Mouse (Mus musculus): ENCODE measurements around the gene Sgo1. TPM values are rescaled to one million over a fixed set of nuclear protein-coding genes. Genes with fewer than 3 reads are reported as not detected.
"Not testable (repeated sequence)": the region's sequence is repeated elsewhere in the genome, so short reads cannot be mapped to it uniquely, and the experiment has no call there.

The Sgo1 gene
- total RNA-seq (2022): under 1 TPM in 2 of 4 experiments, not detected in 2; 0.25 to 0.41 TPM

DNA sequence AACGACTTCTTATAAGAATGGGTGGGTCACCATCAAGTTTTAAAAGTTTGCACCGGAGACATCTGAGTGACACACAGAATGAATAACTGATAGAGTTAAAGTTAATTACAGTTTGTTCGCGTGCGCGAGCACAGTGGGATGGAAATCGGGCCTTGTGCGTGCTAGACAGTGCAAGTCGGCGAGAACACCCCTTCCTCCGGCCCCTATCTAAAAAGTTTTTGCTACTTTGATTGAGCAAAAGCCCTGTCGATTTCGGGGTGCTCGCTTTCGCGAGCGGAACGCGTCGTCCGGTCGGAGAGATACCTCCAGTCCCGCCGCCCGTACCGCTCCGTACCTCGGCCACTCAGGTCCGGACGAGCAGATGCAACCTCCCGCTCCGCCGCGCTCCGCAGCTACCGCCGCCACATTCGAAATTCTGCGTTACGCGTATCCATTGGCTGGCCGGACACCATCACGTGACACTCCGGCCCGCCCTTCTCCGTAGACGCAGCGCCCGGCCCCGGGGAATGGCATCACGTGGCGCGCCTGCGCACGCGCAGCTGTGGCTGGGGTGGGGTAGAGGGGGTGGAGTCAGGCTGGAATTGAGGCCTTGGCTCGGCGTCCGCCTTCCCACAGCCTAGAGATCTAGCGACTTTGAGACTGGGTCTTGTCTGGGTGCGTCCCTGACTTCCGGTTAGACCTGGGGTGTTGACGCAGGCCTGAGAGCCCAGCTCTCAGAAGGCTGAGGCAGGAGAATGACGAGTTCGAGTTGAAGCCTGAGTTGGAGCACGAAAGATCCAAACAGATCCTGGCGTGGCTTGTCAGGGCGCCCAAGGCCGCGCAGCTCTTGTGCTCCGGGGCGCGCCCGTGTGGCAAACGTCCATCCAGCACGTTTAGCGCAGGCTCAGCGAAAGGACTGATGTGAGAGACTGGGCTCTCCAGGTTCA, at the start of gene Sgo1:
Gene Sgo1, minus strand, starts transcription at position 457 of the 926 bp plus-strand sequence.
- DNase-seq (ENCODE audit: low spot score in 2 of 2): peak; percentile 92 to 94

- not testable (repeated sequence) for DNase-seq (ENCODE audit: low spot score in 2 of 2)
Measured at GRCm38 (mm10) chr17:53718916-53719315, 29.8 kb upstream of the Sgo1 start.

- DNase-seq (ENCODE audit: low spot score in 2 of 2): no peak
Measured at GRCm38 (mm10) chr17:53718474-53718873, 29.3 kb upstream of the Sgo1 start.

- not testable (repeated sequence) for DNase-seq (ENCODE audit: low spot score in 2 of 2)
Measured at GRCm38 (mm10) chr17:53715161-53715560, 26.0 kb upstream of the Sgo1 start.

- DNase-seq (ENCODE audit: low spot score in 2 of 2): no peak
Measured at GRCm38 (mm10) chr17:53714453-53714852, 25.3 kb upstream of the Sgo1 start.

DNA sequence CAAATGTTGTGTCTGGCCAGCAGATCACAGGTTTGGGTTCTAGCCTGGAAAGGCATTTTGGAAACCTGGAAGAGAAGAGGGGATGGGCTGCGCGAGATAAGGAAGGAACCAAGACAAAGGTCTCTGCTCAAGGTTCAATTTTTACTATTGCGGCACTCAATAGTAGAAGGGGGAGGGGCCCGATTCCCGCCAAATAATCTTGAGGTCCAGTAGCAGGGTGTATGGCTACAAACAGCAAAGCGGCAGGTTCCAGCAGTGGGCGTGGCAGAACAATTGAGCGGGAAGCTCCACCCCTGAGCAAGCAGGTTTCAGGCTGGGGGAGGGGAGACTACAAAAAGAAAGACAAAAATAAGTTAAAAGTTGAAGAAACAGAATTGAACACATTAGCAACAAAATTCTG, 8.4 kb upstream of the Sgo1 start:
- DNase-seq (ENCODE audit: low spot score in 2 of 2): not testable (repeated sequence)

DNA sequence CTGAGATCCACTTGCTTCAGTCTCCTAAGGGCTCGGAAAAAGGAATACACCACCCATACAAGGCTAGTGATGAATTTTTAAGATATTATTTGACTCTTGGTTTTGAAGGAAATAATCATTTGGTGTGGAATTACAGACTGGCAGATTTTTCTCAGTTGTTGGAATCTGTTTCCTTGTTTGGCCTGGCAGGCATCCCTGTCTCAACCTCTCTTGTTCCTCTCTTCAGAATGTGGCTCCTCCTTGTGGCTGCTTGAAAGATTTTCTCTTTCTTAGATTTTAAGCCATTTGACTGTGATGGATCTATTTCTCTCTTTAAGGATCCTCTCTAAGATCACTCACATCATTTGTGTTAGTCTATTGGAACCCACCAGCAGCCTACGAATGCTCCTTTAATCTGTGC, 4.9 kb upstream of the Sgo1 start:
- no peak for DNase-seq (ENCODE audit: low spot score in 2 of 2)

- DNase-seq (ENCODE audit: low spot score in 2 of 2): no peak
Measured at GRCm38 (mm10) chr17:53689946-53690345, 813 bp upstream of the Sgo1 start.

DNA sequence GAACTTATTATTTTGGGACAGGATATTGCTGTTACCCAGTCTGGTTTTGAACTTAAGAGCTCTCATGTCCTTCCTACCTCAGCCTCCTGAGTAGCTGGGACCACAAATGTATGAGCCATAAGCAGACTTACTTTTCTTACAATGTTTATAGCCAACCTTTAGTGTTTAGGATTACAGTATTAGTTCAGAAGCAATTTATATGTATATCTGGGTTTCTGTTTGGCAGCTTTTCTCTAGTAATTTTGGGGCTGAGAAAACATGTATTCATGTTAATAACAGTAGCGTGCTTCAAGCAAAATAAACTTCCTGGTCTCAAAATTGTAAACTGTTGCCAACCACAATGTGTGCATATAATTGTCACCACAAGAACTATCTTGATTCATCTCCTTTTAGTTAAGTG, 812 bp downstream of the Sgo1 start:
- DNase-seq (ENCODE audit: low spot score in 2 of 2): no peak

- peak; percentile 47 to 60 for DNase-seq (ENCODE audit: low spot score in 2 of 2)
Measured at GRCm38 (mm10) chr17:53678716-53679115, 10.4 kb downstream of the Sgo1 start.

GRCm38 (mm10) chr17:53670453-53670852, 18.7 kb downstream of the Sgo1 start:
- no peak for DNase-seq (ENCODE audit: low spot score in 2 of 2)

GRCm38 (mm10) chr17:53664703-53665382, 24.3 kb downstream of the Sgo1 start:
- DNase-seq (ENCODE audit: low spot score in 2 of 2): no peak

DNA sequence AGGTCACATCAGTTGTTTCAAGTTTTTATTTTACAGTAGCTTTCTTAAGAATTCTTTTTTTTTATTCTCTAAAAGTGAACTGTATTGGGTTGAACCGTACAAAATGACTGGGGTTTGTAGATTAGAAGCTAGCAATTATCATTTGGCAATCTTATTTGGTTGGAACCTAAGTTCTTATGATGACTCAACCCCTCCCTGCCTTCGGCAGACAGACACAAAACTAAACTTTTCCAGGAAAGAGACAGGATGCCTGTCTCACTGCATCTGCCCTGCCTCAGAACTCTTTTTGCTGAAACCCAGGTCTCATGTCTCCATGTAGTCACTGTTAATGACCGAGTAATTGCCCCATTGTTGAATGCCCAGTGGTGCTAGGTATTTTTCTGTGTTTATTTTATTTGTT, 24.9 kb downstream of the Sgo1 start:
- DNase-seq (ENCODE audit: low spot score in 2 of 2): no peak

- DNase-seq (ENCODE audit: low spot score in 2 of 2): no peak
Measured at GRCm38 (mm10) chr17:53661056-53661840, 27.9 kb downstream of the Sgo1 start.

GRCm38 (mm10) chr17:53659738-53660137, 29.4 kb downstream of the Sgo1 start:
- peak; percentile 7 to 44 for DNase-seq (ENCODE audit: low spot score in 2 of 2)

- no peak for DNase-seq (ENCODE audit: low spot score in 2 of 2)
Measured at GRCm38 (mm10) chr17:53659230-53659629, 29.9 kb downstream of the Sgo1 start.

DNA sequence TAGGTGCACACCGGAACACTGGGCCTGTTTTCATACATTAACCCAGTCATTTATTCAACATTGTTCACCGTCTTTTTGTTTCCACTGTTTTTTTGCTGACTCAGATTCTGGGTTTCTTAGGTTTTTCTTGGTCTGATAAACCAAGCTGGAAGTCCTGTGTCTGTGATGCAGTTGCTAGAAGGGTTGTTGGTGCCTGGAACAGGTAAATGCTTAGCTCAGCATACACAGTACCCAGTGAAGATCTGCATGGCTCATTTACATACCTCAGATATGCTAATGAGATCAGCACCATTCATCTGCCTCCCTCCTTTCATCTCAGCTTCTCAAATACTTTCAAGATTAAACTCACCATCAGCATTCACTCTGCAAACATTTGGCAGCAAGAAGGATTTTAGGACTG, 30.5 kb downstream of the Sgo1 start:
- no peak for DNase-seq (ENCODE audit: low spot score in 2 of 2)

DNA sequence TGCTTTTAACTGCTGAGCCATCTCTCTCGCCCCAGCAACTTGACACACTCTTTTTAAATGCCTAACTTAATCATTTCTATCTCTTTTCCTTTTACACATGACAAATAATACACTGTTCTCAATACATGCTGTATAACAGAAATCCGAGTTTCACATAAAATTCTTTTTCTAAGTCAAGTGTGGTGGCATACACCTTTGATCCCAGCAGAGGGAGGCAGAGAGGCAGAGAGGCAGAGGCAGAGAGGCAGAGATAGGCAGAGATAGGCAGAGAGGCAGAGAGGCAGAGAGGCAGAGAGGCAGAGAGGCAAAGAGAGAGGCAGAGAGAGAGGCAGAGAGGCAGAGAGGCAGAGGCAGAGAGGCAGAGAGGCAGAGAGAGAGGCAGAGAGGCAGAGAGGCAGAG, 31.7 kb downstream of the Sgo1 start:
- DNase-seq (ENCODE audit: low spot score in 2 of 2): not testable (repeated sequence)

GRCm38 (mm10) chr17:53656369-53656860, 32.7 kb downstream of the Sgo1 start:
- no peak for DNase-seq (ENCODE audit: low spot score in 2 of 2)

GRCm38 (mm10) chr17:53655959-53656358, 33.2 kb downstream of the Sgo1 start:
- DNase-seq (ENCODE audit: low spot score in 2 of 2): no peak

GRCm38 (mm10) chr17:53655081-53655480, 34.1 kb downstream of the Sgo1 start:
- DNase-seq (ENCODE audit: low spot score in 2 of 2): no peak
